In genomic region chr4:57896631-57897030, GRCm38 (mm10) we compare ENCODE assay signal across 15 mouse cellular contexts. TPM values are rescaled to one million over a fixed set of nuclear protein-coding genes. Genes with fewer than 3 reads are reported as not detected.
"Had no signal": no experiment of that assay in that cellular context is flagged by ENCODE, and none has a peak within 500 bp of the region (broad histone marks: within the 10 kb centered on the region; RNA-seq: fewer than 3 reads in every experiment).

No protein-coding gene starts in this region.

- ATAC-seq: liver, postnatal 0 days; midbrain, embryonic 15.5 days had no signal

- H3K27me3 ChIP-seq: kidney, embryonic 15.5 days; limb, embryonic 15.5 days; liver, embryonic 13.5 days; lung, embryonic 15.5 days; midbrain, embryonic 15.5 days; neural tube, embryonic 13.5 days; stomach, embryonic 15.5 days had no signal

- H3K9ac ChIP-seq: kidney, embryonic 15.5 days; limb, embryonic 15.5 days; liver, embryonic 13.5 days; liver, postnatal 0 days; lung, embryonic 15.5 days; midbrain, embryonic 15.5 days; neural tube, embryonic 13.5 days; stomach, embryonic 15.5 days had no signal

- H3K4me1 ChIP-seq: limb, embryonic 15.5 days; liver, embryonic 13.5 days had no signal

- H3K36me3 ChIP-seq: liver, embryonic 13.5 days; midbrain, embryonic 15.5 days; neural tube, embryonic 13.5 days; stomach, embryonic 15.5 days had no signal

- H3K4me2 ChIP-seq: kidney, embryonic 15.5 days; limb, embryonic 15.5 days; liver, embryonic 13.5 days; lung, embryonic 15.5 days; midbrain, embryonic 11.5 days; midbrain, embryonic 15.5 days; neural tube, embryonic 13.5 days; stomach, embryonic 15.5 days had no signal

- H3K9me3 ChIP-seq: kidney, embryonic 15.5 days; limb, embryonic 15.5 days; liver, embryonic 13.5 days; lung, embryonic 15.5 days; megakaryocyte, embryonic 14.5 days; midbrain, embryonic 15.5 days; neural tube, embryonic 13.5 days; stomach, embryonic 15.5 days had no signal

- DNase-seq: kidney, adult 18-20 months; kidney, postnatal 14 days; liver, embryonic 13.5 days; liver, postnatal 0 days; lung, postnatal 14 days; retina, postnatal 1 day had no signal

- H3K4me3 ChIP-seq: kidney, embryonic 15.5 days; limb, embryonic 15.5 days; liver, embryonic 13.5 days; lung, embryonic 15.5 days; midbrain, embryonic 15.5 days; neural tube, embryonic 13.5 days; stomach, embryonic 15.5 days had no signal

- H3K27ac ChIP-seq: kidney, embryonic 15.5 days; limb, embryonic 15.5 days; liver, embryonic 13.5 days; lung, embryonic 15.5 days; macrophage; midbrain, embryonic 15.5 days; neural tube, embryonic 13.5 days had no signal

RNA-seq across cellular contexts. Expression of gene D630039A03Rik, which starts 19.5 kb away (rescaled TPM):
- polyA plus RNA-seq: macrophage had no signal
